Mouse (Mus musculus) bone marrow, adult 2 months (tissue): ENCODE measurements around the gene Lrig2.

Source experiments
- CTCF ChIP-seq: fragments of 200-500 bp; IDR thresholded peaks from 2 replicates; pipeline ENCODE4 v1.5.1; 2011; ENCODE audit warnings: low read length, control low read depth; ENCODE audit not compliant: control insufficient read depth, insufficient read depth
- POLR2A ChIP-seq: fragments of 200-500 bp; IDR thresholded peaks from 2 replicates; pipeline ENCODE4 v1.6.1; 2011; ENCODE audit warnings: low read depth, mild to moderate bottlenecking, control low read depth, low read length, borderline replicate concordance; ENCODE audit not compliant: control insufficient read depth

GRCm38 (mm10) chr3:104435947-104436346, 75.8 kb downstream of the Lrig2 start:
- TF ChIP-seq CTCF = no peak
- no peak for TF ChIP-seq POLR2A
